Mouse (Mus musculus): ENCODE measurements around the gene Fzd4.

The Fzd4 gene

GRCm38 (mm10) chr7:89425803-89426725 lies 21.9 kb downstream of the Fzd4 start:
- no peak for DNase-seq (ENCODE audit: low read depth, low spot score)

- DNase-seq (ENCODE audit: low read depth, low spot score), result no peak
Measured at GRCm38 (mm10) chr7:89427101-89427500, 22.9 kb downstream of the Fzd4 start.

- no peak for DNase-seq (ENCODE audit: low read depth, low spot score)
Measured at GRCm38 (mm10) chr7:89428804-89429203, 24.6 kb downstream of the Fzd4 start.

- DNase-seq (ENCODE audit: low read depth, low spot score), result no peak
Measured at GRCm38 (mm10) chr7:89429326-89429725, 25.2 kb downstream of the Fzd4 start.

- no peak for DNase-seq (ENCODE audit: low read depth, low spot score)
Measured at GRCm38 (mm10) chr7:89431185-89431584, 27.0 kb downstream of the Fzd4 start.

- DNase-seq (ENCODE audit: low read depth, low spot score), result no peak
Measured at GRCm38 (mm10) chr7:89433193-89433892, 29.2 kb downstream of the Fzd4 start.

GRCm38 (mm10) chr7:89433893-89434616 lies 29.9 kb downstream of the Fzd4 start:
- no peak for DNase-seq (ENCODE audit: low read depth, low spot score)

GRCm38 (mm10) chr7:89436404-89436803 lies 32.2 kb downstream of the Fzd4 start:
- DNase-seq (ENCODE audit: low read depth, low spot score), result no peak

- no peak for DNase-seq (ENCODE audit: low read depth, low spot score)
Measured at GRCm38 (mm10) chr7:89437589-89437988, 33.4 kb downstream of the Fzd4 start.

GRCm38 (mm10) chr7:89441291-89441690 lies 37.1 kb downstream of the Fzd4 start:
- no peak for DNase-seq (ENCODE audit: low read depth, low spot score)

- DNase-seq (ENCODE audit: low read depth, low spot score), result no peak
Measured at GRCm38 (mm10) chr7:89442242-89442641, 38.1 kb downstream of the Fzd4 start.

GRCm38 (mm10) chr7:89445137-89445536 lies 41.0 kb downstream of the Fzd4 start:
- peak; percentile 37 for DNase-seq (ENCODE audit: low read depth, low spot score)

GRCm38 (mm10) chr7:89450312-89450711 lies 46.2 kb downstream of the Fzd4 start:
- DNase-seq (ENCODE audit: low read depth, low spot score), result no peak

GRCm38 (mm10) chr7:89456380-89457076 lies 52.4 kb downstream of the Fzd4 start:
- DNase-seq (ENCODE audit: low read depth, low spot score), result no peak

GRCm38 (mm10) chr7:89459691-89460090 lies 55.5 kb downstream of the Fzd4 start:
- DNase-seq (ENCODE audit: low read depth, low spot score), result no peak

- DNase-seq (ENCODE audit: low read depth, low spot score), result no peak
Measured at GRCm38 (mm10) chr7:89460911-89461310, 56.8 kb downstream of the Fzd4 start.

- DNase-seq (ENCODE audit: low read depth, low spot score), result no peak
Measured at GRCm38 (mm10) chr7:89461351-89461750, 57.2 kb downstream of the Fzd4 start.
